Mouse (Mus musculus): ENCODE measurements around the gene Ei24.

Ei24 gene

DNA sequence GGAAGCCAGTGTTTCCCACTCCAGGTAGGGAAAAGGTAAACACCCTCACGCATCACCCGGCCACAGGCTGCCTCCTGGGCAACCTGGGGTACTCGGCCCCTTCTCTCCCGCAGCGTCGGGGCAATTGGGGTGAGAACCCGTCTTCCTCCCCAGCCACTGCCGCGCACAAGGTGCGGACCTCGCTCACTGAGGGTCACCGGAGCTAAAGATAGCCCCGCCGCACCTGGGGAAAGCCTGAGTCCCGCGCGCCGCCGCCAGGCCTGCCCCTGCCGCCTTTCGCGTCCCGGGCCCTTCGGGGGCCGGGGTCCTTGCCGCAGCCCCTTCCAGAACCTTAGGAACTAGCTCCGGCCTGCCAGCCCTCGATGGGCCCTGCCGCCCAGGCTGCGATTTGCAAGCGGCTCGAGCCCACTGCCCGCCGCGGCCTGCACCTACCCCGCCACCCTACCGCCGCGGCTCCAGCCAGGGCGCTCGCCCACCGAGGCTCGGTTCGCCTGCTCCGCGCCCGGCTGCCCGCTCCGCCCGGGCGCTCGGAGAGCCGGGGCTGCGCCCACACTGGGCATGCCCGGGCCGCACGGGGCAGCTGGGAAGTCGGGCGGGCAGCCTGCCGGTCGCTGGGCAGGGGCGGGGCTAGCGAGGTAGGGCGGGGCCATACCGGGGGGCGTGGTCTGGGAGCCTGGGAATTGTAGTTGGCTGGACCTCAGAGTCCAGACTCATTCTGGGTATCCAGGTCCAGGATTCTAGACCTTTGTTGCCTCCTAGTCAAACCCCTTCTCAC lies at the start of gene Ei24:
TSS of gene Ei24 (minus strand) at position 613 of the 775 bp plus-strand sequence.
- DNase-seq (ENCODE audit: low spot score in 2 of 2) = peak; percentile 84 to 88

DNA sequence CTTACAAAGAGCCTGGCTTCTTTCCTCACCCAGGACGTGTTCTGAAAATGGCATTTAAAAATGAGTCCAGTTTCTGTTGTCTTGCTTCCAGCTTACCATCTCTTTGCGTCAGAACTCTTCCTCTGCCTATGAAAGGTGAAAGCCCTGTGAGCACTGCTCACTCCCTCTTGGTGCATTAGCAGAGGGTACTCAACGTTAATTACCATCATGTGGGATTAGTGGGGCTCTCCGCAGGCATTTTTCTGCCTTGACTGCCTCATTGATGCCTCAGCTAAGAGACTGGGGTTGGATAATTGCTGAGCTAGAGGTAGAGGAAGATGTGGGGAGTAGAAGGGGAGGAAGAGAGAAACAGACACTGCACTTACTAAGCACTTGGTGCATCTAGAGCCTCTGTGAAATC lies 49.2 kb upstream of the Ei24 start:
- DNase-seq (ENCODE audit: low spot score in 2 of 2) = no peak

- no peak for DNase-seq (ENCODE audit: low spot score in 2 of 2)
Observed at GRCm38 (mm10) chr9:36833914-36834313, 36.7 kb upstream of the Ei24 start.

DNA sequence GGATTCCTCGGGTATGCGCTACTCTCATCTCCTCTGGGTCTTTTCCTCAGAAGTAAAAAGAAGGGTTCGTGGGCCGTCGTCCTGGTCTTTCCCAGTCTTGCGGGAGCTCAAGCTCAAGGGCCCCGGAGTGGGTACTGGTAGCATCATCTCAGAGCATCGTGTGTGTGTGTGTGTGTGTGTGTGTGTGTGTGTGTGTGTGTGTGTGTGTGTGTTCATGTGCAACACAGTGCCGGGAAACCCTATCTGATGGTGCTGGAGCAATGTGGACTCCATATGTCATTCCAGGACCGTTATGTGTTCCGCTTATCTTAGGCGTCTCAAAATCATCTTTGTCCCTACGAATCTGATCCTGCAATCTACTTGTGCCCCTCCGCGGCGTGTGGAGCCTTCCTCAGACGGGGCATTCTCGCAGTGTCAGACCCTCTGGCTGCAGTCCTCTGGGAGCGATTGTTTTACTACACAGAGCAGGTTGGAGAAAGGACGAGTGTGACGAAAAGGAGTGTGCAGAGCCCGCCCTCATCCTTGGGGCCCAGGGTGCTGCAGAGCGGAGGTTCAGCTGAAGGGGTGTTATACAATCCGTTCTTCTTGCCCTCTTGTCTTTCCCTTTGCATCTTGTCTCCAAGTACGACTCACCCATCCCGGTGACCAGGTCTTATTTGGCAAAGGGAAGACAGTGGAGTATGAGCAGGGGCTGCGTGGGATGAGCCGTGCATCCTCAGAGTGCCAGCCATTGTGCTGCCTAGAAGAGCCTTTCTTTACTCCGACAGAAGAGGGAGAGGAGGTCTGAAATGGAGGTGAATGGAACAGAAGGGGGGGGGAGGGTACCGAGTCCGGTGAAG lies 36.1 kb upstream of the Ei24 start:
- DNase-seq (ENCODE audit: low spot score in 2 of 2) = peak; percentile 69 to 74

DNA sequence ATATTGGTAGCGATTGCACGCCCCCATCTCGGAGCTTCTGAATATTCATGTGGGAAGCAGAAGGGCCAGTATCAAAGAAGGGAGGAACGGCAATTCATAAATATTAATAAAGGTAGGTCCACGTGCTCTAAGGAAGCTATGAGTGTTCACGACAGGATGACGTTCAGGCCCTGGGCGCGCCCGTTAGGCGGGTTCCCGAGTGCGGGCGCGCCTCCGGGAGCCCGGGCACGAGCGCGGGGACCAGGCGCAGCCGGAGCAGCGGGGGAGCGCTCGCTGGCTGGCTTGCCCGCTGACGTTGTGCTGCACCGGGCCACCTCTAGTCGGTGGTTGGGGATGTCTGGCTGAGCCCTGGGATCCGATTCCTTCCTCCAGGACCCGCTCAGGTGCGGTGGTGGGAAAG lies 35.3 kb upstream of the Ei24 start:
- DNase-seq (ENCODE audit: low spot score in 2 of 2) = peak; percentile 84 to 92

GRCm38 (mm10) chr9:36831401-36831800 lies 34.2 kb upstream of the Ei24 start:
- DNase-seq (ENCODE audit: low spot score in 2 of 2) = no peak

GRCm38 (mm10) chr9:36826612-36827363 lies 29.6 kb upstream of the Ei24 start:
- no peak for DNase-seq (ENCODE audit: low spot score in 2 of 2)

- DNase-seq (ENCODE audit: low spot score in 2 of 2) = peak; percentile 21 to 57
Observed at GRCm38 (mm10) chr9:36822024-36822423, 24.8 kb upstream of the Ei24 start.

GRCm38 (mm10) chr9:36821644-36822000 lies 24.4 kb upstream of the Ei24 start, which contains the start of gene Fez1:
Gene Fez1 (plus strand): TSS chr9:36821864.
- DNase-seq (ENCODE audit: low spot score in 2 of 2) = peak; percentile 92 to 94

DNA sequence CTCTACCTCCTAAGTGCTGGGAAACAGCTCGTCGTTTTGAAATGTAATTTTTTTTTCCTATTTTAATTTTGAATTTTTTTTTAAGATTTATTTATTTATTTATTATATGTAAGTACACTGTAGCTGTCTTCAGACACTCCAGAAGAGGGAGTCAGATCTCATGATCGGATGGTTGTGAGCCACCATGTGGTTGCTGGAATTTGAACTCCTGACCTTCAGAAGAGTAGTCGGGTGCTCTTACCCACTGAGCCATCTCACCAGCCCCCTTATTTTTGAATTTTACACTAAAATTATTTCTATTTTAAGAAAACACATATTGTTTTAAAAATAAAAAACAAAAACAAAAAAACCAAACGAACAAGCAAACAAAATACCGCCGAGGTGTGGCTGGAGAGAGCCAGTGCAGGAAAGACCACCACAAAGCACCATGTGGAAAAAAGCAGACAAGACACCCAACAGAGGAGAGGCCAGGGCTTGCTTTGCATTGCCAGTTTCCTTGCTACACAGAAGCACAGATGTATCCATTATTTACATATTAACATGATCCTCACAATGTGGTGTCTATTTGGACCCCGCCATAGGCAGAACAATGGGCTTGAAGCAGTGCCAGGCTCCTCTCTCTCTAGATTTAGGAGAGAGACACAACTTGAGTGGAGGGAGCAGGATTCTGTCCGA lies 23.9 kb upstream of the Ei24 start:
- DNase-seq (ENCODE audit: low spot score in 2 of 2) = no peak

GRCm38 (mm10) chr9:36818905-36819304 lies 21.7 kb upstream of the Ei24 start:
- no peak for DNase-seq (ENCODE audit: low spot score in 2 of 2)

GRCm38 (mm10) chr9:36814486-36814885 lies 17.3 kb upstream of the Ei24 start:
- no peak for DNase-seq (ENCODE audit: low spot score in 2 of 2)

GRCm38 (mm10) chr9:36808126-36808785 lies 11.1 kb upstream of the Ei24 start:
- no peak for DNase-seq (ENCODE audit: low spot score in 2 of 2)

- DNase-seq (ENCODE audit: low spot score in 2 of 2) = no peak
Observed at GRCm38 (mm10) chr9:36805256-36805975, 8.2 kb upstream of the Ei24 start.

DNA sequence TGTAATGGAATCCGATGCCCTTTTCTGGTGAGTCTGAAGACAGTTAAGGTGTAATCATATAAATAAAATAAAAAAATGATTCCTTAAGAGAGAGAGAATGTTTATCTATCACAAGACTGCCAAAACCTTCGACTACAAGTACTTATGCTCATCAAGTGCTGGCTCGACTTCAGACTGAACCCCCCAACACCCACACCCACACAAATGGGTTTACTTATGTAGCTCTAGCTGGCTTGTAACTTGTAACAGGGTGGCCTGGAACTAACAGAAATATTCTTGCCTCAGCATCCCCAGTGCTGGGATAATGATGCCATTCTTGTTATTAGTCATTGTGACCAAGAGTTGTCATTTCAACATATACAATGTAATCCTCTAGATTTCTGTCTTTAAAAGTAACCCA lies 6.7 kb upstream of the Ei24 start:
- no peak for DNase-seq (ENCODE audit: low spot score in 2 of 2)

GRCm38 (mm10) chr9:36803386-36803785 lies 6.2 kb upstream of the Ei24 start:
- no peak for DNase-seq (ENCODE audit: low spot score in 2 of 2)

DNA sequence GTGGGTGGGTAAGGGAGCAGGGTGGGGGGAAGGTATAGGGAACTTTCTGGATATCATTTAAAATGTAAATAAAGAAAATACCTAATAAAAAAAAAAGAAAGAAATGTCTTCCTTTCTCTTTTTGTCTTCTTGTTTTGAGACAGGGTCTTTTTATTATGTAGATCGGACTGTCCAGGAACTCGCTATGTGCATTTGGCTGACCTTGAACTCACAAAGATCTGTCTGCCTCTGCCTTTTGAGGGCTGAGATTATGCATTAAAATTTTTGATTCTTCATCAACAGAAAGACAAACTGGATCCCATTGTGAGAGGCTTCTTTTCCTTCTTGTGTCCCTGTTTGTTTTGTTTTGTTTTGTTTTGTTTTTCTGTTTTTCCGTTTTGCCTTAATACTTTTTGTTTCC lies 5.8 kb upstream of the Ei24 start:
- DNase-seq (ENCODE audit: low spot score in 2 of 2) = no peak

GRCm38 (mm10) chr9:36801961-36802360 lies 4.8 kb upstream of the Ei24 start:
- no peak for DNase-seq (ENCODE audit: low spot score in 2 of 2)

DNA sequence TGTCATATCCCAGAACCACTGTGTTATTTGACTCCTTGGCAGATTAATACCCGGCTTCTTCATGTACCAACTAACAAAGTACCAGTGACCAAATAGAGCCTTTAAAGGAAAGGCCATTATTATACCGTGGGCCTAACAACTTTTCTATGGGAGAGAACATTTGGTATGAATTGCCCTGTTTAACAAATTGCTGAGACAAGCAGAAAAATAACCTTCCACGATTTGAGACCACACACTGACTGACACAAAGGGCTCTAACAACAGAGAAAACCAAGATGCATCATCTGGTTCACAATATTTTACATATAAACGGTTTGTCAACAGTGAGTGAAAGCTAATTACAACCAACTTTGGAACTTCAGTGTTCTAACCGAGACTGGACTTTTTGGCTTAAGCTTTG lies 969 bp downstream of the Ei24 start:
- no peak for DNase-seq (ENCODE audit: low spot score in 2 of 2)

DNA sequence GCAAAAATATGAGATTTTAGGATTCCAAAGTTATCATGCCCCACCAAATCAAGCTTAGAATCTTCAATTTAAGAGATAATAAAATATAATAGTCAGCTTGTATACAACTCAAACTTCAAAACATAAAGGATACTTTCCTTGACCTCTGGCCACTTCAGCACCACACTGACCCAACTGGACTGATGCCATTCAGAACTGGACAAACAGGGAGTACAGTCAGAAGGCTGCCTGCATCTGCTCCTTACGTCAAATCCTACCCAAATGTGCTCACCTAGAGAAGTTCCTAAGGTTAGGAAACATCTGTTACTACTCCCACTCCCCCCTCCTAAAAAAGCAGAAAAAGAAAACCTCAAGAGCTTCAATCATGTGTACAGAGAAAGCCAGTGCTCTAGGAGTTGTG lies 1.6 kb downstream of the Ei24 start:
- no peak for DNase-seq (ENCODE audit: low spot score in 2 of 2)

DNA sequence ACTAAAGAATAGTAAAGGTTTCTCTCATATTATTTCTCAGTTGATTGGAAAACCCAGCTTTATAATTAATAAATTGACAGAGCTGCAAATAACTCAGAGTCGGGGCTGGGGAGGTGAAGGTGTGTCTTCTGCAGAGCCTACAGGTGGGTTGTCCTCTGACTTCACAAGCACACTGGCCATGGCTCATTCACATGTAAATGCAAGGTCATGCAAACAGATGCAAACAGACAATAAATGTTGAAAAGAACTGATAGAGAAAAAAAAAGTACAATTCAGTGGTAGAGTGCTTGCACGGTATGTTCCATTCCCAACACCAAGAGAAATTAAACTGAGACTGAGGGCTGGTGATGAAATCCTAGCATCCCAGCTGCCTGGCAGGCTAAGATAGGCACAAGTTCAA lies 2.7 kb downstream of the Ei24 start:
- no peak for DNase-seq (ENCODE audit: low spot score in 2 of 2)

Measured in right cerebral cortex, adult 2 months (tissue).